Mouse (Mus musculus) left cerebral cortex, adult 18-20 months (tissue): Measurements from ENCODE around the gene Gm8369. TPM values are rescaled to one million over a fixed set of nuclear protein-coding genes. Genes with fewer than 3 reads are reported as not detected.
"Not testable (repeated sequence)": the region's sequence is repeated elsewhere in the genome, so short reads cannot be mapped to it uniquely, and the experiment has no call there.

Experiments used
- DNase-seq, 2 experiments: peaks; one replicate each; pipeline ENCODE4 v3.0.0; 2021 to 2022; ENCODE audit warnings: low spot score in 2 of 2, mixed read lengths in 1 of 2
- total RNA-seq, 2 experiments: library from RNA; stranded (reverse); gene quantifications; 2 replicates each; pipeline ENCODE4 v1.2.3; 2021

Gene Gm8369
- total RNA-seq, 2 experiments from 2014 or later, result 0.49 to 0.84 TPM

DNA sequence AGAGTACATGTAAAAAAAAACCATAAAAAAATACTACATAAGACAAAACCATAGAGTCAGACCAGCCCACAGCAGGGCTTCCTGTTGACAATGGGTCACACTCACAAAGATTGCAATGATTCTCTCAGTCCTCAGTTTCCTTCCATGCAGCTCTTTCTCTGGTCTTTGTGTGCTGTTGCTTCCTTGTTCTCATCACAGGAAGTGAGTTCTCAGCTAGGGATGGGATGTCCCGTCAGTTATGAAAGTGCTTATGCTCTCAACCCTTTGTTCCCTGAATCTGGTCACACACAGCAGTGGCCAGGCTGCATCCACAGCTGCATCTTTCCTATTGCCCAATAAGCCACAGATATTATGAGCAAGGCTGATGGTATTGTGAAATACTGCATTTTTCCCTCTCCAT, 27.7 kb downstream of the Gm8369 start:
- no peak for DNase-seq

- DNase-seq, result no peak
Measured at GRCm38 (mm10) chr19:11516246-11516645, 30.5 kb downstream of the Gm8369 start, which contains the start of gene Ms4a6b. Gene Ms4a6b (plus strand): TSS chr19:11516512.

- DNase-seq, result no peak
Measured at GRCm38 (mm10) chr19:11516845-11517244, 31.1 kb downstream of the Gm8369 start.

- not testable (repeated sequence) for DNase-seq
Measured at GRCm38 (mm10) chr19:11517373-11517772, 31.6 kb downstream of the Gm8369 start.

DNA sequence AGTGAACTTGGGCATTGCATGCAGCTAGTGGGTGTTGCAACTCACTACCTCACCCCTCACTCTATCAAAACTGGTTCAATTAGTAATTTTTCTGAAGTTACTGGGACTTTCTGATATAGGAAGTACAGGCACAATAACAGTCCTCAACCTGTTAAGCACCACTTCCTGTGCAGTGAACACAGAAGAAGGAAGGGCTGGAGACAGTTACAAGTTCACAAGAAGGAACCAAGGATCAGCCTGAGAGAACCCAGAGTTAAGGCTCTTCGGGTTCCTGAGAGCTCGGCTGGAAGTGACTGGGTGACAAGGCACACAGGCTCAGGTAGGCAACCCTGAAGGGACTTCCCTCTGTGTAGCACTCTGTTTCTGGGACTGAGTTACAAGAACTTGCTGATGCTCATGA, 32.6 kb downstream of the Gm8369 start:
- not testable (repeated sequence) for DNase-seq

- DNase-seq, result no peak
Measured at GRCm38 (mm10) chr19:11520146-11520545, 34.4 kb downstream of the Gm8369 start.

DNA sequence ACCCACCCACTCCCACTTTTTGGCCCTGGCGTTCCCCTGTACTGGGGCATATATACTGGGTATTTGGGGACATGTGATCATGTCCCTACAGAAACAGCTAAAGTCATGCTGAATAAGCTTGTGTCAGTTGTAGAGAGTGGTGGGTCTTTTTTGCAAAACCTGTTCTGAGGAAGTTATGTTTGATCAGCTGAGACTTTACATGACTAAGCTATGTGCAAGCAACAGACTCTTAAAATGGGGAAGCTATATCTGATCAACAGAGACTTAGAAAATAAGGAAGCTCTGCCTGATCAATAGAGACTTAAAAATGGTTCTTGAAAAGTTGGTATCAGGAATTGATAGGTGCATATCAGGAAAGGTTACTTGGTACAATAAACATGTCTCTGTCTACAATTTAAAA, 47.7 kb downstream of the Gm8369 start:
- DNase-seq, result no peak

GRCm38 (mm10) chr19:11533888-11534445, 48.2 kb downstream of the Gm8369 start:
- DNase-seq, result no peak

DNA sequence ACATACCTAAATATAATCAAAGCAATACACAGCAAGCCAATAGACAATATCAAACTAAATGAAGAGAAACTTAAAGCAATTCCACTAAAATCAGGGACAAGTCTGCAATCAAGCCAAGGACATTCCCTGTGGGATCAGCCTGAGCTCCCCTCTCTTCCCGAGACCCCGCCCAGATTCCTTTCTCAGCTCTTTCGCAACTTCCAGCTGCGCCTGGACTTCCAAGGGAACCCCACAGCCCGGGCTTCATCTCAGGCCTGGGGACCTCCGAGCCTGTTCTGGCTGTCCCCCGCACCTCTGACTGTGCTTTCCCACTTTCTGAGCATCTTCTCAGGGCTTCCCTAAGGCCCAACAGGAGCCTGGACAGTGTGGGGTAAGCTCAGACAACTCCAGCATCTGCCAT, 50.9 kb downstream of the Gm8369 start, which contains the start of gene Ms4a4d:
Gene Ms4a4d (plus strand): TSS at position 209 of the 400 bp plus-strand sequence.
- DNase-seq, result no peak

DNA sequence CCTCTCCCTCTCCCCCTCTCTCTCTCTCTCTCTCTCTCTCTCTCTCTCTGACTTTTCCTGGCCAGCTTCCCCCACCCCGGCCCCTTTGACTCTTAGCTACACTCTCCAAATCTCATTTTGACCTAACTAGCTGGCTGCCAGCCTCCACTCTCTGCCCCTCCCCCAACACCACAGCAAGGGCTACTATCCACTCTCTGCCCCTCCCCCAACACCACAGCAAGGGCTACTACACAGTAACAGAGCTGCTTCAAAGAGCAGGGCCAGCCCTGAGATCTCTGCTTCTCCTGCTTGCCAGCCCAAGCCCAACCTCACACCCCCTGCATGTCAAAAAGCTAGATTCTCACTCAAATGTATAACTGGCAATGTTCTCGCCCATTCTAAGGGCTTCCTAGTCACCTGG, 51.6 kb downstream of the Gm8369 start:
- DNase-seq, result no peak

- not testable (repeated sequence) for DNase-seq
Measured at GRCm38 (mm10) chr19:11540166-11540821, 54.6 kb downstream of the Gm8369 start.

DNA sequence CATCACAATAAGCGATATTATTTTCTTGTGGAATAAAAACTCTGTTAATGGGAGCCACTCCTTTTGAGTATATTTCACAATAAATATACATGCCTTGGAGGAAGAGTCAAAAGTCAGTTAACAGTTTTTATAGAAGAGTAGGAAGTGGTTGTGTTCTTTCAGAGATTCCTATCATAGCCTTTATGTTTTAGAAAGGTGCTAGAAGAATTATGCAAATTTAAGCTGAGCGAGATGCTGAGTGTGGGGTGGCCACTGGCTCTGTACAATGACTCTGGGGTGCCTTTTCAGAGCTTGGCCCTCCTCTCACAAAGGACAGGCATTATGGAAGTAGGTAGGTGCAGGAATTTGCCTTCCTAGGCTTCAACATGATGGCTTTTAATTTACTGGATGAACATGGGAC, 58.6 kb downstream of the Gm8369 start:
- not testable (repeated sequence) for DNase-seq

GRCm38 (mm10) chr19:11547911-11548310, 62.2 kb downstream of the Gm8369 start:
- no peak for DNase-seq

DNA sequence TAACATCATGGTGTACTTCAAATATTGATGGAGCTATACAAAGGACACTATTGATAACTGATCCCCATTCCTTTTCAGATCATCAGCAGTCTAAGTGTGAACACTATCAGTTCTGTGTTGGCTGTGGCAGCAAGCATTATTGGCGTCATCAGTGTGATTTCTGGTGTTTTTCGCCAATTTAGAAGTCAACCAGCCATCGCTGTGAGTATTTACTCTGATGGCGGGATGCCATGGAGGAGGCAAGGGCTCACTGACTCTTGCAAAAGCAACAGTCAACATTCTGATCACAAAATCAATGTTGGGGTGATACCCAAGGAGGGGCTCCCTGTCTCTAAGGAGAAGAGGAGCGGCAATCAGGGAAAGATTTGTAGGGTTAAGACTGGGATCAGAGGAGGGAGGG, 69.0 kb downstream of the Gm8369 start:
- no peak for DNase-seq

DNA sequence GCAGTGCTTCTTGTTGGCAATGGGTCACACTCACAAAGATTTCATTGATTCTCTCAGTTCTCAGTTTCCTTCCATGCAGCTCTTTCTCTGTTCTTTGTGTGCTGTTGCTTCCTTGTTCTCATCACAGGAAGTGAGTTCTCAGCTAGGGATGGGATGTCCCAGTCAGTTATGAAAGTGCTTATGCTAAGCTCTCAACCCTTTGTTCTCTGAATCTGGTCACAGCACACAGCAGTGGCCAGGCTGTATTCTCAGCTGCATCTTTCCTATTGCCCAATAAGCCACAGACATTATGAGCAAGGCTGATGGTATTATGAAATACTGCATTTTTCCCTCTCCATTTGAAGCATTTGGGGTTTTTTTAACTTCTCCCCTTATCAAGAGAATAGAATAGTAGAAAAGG, 73.8 kb downstream of the Gm8369 start:
- DNase-seq, result not testable (repeated sequence)

Other genes with a start within 250 kb of the Gm8369 start
- not detected for gene Ms4a1, start 219.7 kb upstream of the Gm8369 start, total RNA-seq
- not detected for gene Ms4a5, start 202.1 kb upstream of the Gm8369 start, total RNA-seq
- gene Ms4a14, start 171.5 kb upstream of the Gm8369 start, total RNA-seq, result not detected
- gene Ms4a7, start 149.8 kb upstream of the Gm8369 start, total RNA-seq, result under 1 TPM; 0.42 to 0.91 TPM
- gene Ms4a4a, start 110.4 kb upstream of the Gm8369 start, total RNA-seq, result 1 to 10 TPM in 1 of 2 experiments, under 1 TPM in 1; 0.70 to 1.1 TPM
- under 1 TPM in 1 of 2 experiments, not detected in 1; 0.75 TPM for gene Ms4a4c, start 81.2 kb upstream of the Gm8369 start, total RNA-seq
- not detected for gene Ms4a4b, start 42.4 kb upstream of the Gm8369 start, total RNA-seq
- 1 to 10 TPM in 1 of 2 experiments, under 1 TPM in 1; 0.96 to 1.9 TPM for gene Ms4a6c, start 16.6 kb upstream of the Gm8369 start, total RNA-seq
- gene Ms4a6b, start 30.6 kb downstream of the Gm8369 start, total RNA-seq, result 1 to 10 TPM; 1.4 to 3.1 TPM
- not detected for gene Ms4a4d, start 50.9 kb downstream of the Gm8369 start, total RNA-seq
- gene Ms4a6d, start 118.9 kb downstream of the Gm8369 start, total RNA-seq, result 1 to 10 TPM; 1.4 to 2.1 TPM
- not detected for gene Ms4a2, start 137.8 kb downstream of the Gm8369 start, total RNA-seq
- not detected for gene Ms4a3, start 154.9 kb downstream of the Gm8369 start, total RNA-seq
- not detected for gene Oosp2, start 174.6 kb downstream of the Gm8369 start, total RNA-seq
- not detected for gene Oosp1, start 205.2 kb downstream of the Gm8369 start, total RNA-seq
- gene Oosp3, start 211.1 kb downstream of the Gm8369 start, total RNA-seq, result not detected